ENCODE assay signal across 10 mouse cellular contexts in the genomic region with DNA sequence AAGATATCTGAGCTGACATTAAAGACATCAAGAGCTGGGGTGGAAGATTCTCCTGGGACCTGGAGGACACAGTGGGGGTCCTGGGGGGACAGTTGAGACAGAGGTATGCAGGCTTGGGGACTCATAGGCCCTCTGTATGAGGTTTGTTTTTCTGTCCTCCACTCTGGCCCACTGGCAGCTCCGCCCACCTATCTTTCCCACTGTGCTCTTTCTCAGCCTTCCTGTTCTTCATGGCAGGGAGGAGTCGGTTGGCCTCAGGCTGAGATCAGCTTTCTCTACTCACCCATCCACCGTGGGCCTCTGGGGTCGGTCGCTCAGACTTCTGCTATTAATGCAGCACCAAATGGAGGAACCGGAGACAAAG.
DNase-seq lines count a peak whose midpoint lies in the region; ATAC-seq and TF ChIP-seq lines count a peak whose summit lies in the region.
"Had no signal": no experiment of that assay in that cellular context is flagged by ENCODE, and none has a peak within 500 bp of the region (broad histone marks: within the 10 kb centered on the region; RNA-seq: fewer than 3 reads in every experiment).

No protein-coding gene starts in this region.

- ATAC-seq in midbrain, embryonic 13.5 days: 0 out of 2 replicates have a peak, but pooled peaks have one; percentile 19
- no peak for ATAC-seq in midbrain, postnatal 0 days (ENCODE audit: low FRiP score)
- ATAC-seq in forebrain, embryonic 12.5 days (ENCODE audit: low FRiP score): peak; percentile 28; the same call in 1 of the 2 replicates
- ATAC-seq in hindbrain, postnatal 0 days: peak; percentile 68
- ATAC-seq in lung, postnatal 0 days: no peak
- ATAC-seq: intestine, embryonic 15.5 days had no signal

- 29% methylated on average over 6 of the region's 6 CpGs for WGBS in heart, embryonic 10.5 days
- WGBS in midbrain, embryonic 13.5 days: 29% methylated on average over 6 of the region's 6 CpGs
- WGBS in midbrain, postnatal 0 days: 31% methylated on average over 6 of the region's 6 CpGs
- 33% methylated on average over 6 of the region's 6 CpGs for whole genome bisulfite sequencing in forebrain, embryonic 12.5 days
- 34% methylated on average over 6 of the region's 6 CpGs for WGBS in hindbrain, postnatal 0 days
- WGBS in lung, postnatal 0 days: 46% methylated on average over 6 of the region's 6 CpGs

- H3K4me3 ChIP-seq in heart, embryonic 10.5 days: no peak overlapping the region
- H3K4me3 ChIP-seq in midbrain, embryonic 13.5 days (replicated peaks): no peak overlapping the region
- no peak overlapping the region for H3K4me3 ChIP-seq in midbrain, postnatal 0 days (ENCODE audit: low read depth, low read length)
- H3K4me3 ChIP-seq in forebrain, embryonic 12.5 days (replicated peaks): no peak overlapping the region
- H3K4me3 ChIP-seq in hindbrain, postnatal 0 days (ENCODE audit: low read length): no peak overlapping the region
- no peak overlapping the region for H3K4me3 ChIP-seq in lung, postnatal 0 days (ENCODE audit: low read depth, low read length)
- H3K4me3 ChIP-seq: intestine, embryonic 15.5 days; liver, embryonic 15.5 days had no signal

- H3K36me3 ChIP-seq in heart, embryonic 10.5 days: no peaks in the 10 kb centered on the region
- H3K36me3 ChIP-seq in midbrain, embryonic 13.5 days: no peaks in the 10 kb centered on the region
- H3K36me3 ChIP-seq in midbrain, postnatal 0 days (ENCODE audit: insufficient read depth, low read length): no peaks in the 10 kb centered on the region
- H3K36me3 ChIP-seq in forebrain, embryonic 12.5 days (replicated peaks): no peaks in the 10 kb centered on the region
- H3K36me3 ChIP-seq in hindbrain, postnatal 0 days (ENCODE audit: insufficient read depth, low read length): no peaks in the 10 kb centered on the region
- H3K36me3 ChIP-seq in lung, postnatal 0 days (ENCODE audit: insufficient read depth, low read length): no peaks in the 10 kb centered on the region
- H3K36me3 ChIP-seq: intestine, embryonic 15.5 days; liver, embryonic 15.5 days had no signal

- no peak for DNase-seq in heart, embryonic 10.5 days (ENCODE audit: low spot score)
- DNase-seq in heart, adult 8-10 months (ENCODE audit: low spot score): no peak
- no peak for DNase-seq in midbrain, postnatal 0 days (ENCODE audit: low spot score)
- DNase-seq in hindbrain, postnatal 0 days (ENCODE audit: low spot score): peak; percentile 20
- no peak for DNase-seq in thymus, postnatal 0 days (ENCODE audit: low spot score)
- DNase-seq in lung, postnatal 0 days (ENCODE audit: low spot score): no peak

- H3K9me3 ChIP-seq in heart, embryonic 10.5 days: no peaks in the 10 kb centered on the region
- no peaks in the 10 kb centered on the region for H3K9me3 ChIP-seq in midbrain, embryonic 13.5 days
- no peaks in the 10 kb centered on the region for H3K9me3 ChIP-seq in midbrain, postnatal 0 days (ENCODE audit: low read length)
- peaks cover 5% of the 10 kb centered on the region; the same call in 1 of the 2 replicates for H3K9me3 ChIP-seq in forebrain, embryonic 12.5 days
- H3K9me3 ChIP-seq in hindbrain, postnatal 0 days (ENCODE audit: low read length): no peaks in the 10 kb centered on the region
- no peaks in the 10 kb centered on the region for H3K9me3 ChIP-seq in lung, postnatal 0 days (ENCODE audit: low read length)
- H3K9me3 ChIP-seq: intestine, embryonic 15.5 days; liver, embryonic 15.5 days had no signal

- H3K9ac ChIP-seq in midbrain, embryonic 13.5 days (replicated peaks): no peak overlapping the region
- no peak overlapping the region for H3K9ac ChIP-seq in midbrain, postnatal 0 days (replicated peaks; ENCODE audit: low read length, poor library complexity, severe bottlenecking)
- H3K9ac ChIP-seq in forebrain, embryonic 12.5 days: no peak overlapping the region
- H3K9ac ChIP-seq in hindbrain, postnatal 0 days (replicated peaks; ENCODE audit: low read length): no peak overlapping the region
- no peak overlapping the region for H3K9ac ChIP-seq in lung, postnatal 0 days (replicated peaks; ENCODE audit: low read depth)
- H3K9ac ChIP-seq: intestine, embryonic 15.5 days; liver, embryonic 15.5 days had no signal

- H3K27me3 ChIP-seq in heart, embryonic 10.5 days (ENCODE audit: insufficient read depth, poor library complexity, severe bottlenecking): no peaks in the 10 kb centered on the region
- no peaks in the 10 kb centered on the region for H3K27me3 ChIP-seq in midbrain, embryonic 13.5 days
- H3K27me3 ChIP-seq in midbrain, postnatal 0 days (ENCODE audit: insufficient read depth, low read length): no peaks in the 10 kb centered on the region
- H3K27me3 ChIP-seq in forebrain, embryonic 12.5 days: no peaks in the 10 kb centered on the region
- H3K27me3 ChIP-seq in hindbrain, postnatal 0 days (ENCODE audit: insufficient read depth, low read length): no peaks in the 10 kb centered on the region
- H3K27me3 ChIP-seq in lung, postnatal 0 days (replicated peaks; ENCODE audit: insufficient read depth, low read length): no peaks in the 10 kb centered on the region
- H3K27me3 ChIP-seq: intestine, embryonic 15.5 days; liver, embryonic 15.5 days had no signal

- TF ChIP-seq EP300 in lung, postnatal 0 days (IDR thresholded peaks at IDR 0.05): no peak

- no peak for TF ChIP-seq CTCF in midbrain, postnatal 0 days (IDR thresholded peaks at IDR 0.05)
- no peak for TF ChIP-seq CTCF in hindbrain, postnatal 0 days (IDR thresholded peaks at IDR 0.05; ENCODE audit: low read depth)
- no peak for TF ChIP-seq CTCF in lung, postnatal 0 days (IDR thresholded peaks at IDR 0.05)

- peaks cover 23% of the 10 kb centered on the region for H3K4me1 ChIP-seq in heart, embryonic 10.5 days
- H3K4me1 ChIP-seq in midbrain, embryonic 13.5 days (replicated peaks): peaks cover 39% of the 10 kb centered on the region
- peaks cover 3% of the 10 kb centered on the region; the same call in 1 of the 2 replicates for H3K4me1 ChIP-seq in midbrain, postnatal 0 days (ENCODE audit: insufficient read depth, low read length)
- peaks cover 39% of the 10 kb centered on the region for H3K4me1 ChIP-seq in forebrain, embryonic 12.5 days
- H3K4me1 ChIP-seq in hindbrain, postnatal 0 days (ENCODE audit: insufficient read depth, low read length): peaks cover 16% of the 10 kb centered on the region
- peaks cover 4% of the 10 kb centered on the region; the same call in 1 of the 2 replicates for H3K4me1 ChIP-seq in lung, postnatal 0 days (ENCODE audit: insufficient read depth, low read depth, low read length)
- H3K4me1 ChIP-seq: liver, embryonic 15.5 days had no signal

- no peak overlapping the region for H3K4me2 ChIP-seq in midbrain, embryonic 13.5 days (replicated peaks)
- no peak overlapping the region for H3K4me2 ChIP-seq in midbrain, postnatal 0 days (ENCODE audit: low read depth, low read length, poor library complexity, severe bottlenecking)
- no peak overlapping the region for H3K4me2 ChIP-seq in forebrain, embryonic 12.5 days
- H3K4me2 ChIP-seq in hindbrain, postnatal 0 days (ENCODE audit: low read depth, low read length): no peak overlapping the region
- H3K4me2 ChIP-seq in lung, postnatal 0 days (replicated peaks; ENCODE audit: low read depth, low read length): no peak overlapping the region
- H3K4me2 ChIP-seq: intestine, embryonic 15.5 days; liver, embryonic 15.5 days had no signal

- peak overlapping the region; percentile 31; the same call in 1 of the 2 replicates for H3K27ac ChIP-seq in heart, embryonic 10.5 days
- peak overlapping the region; percentile 58; the same call in 1 of the 2 replicates for H3K27ac ChIP-seq in midbrain, embryonic 13.5 days
- no peak overlapping the region for H3K27ac ChIP-seq in midbrain, postnatal 0 days (ENCODE audit: low read depth, low read length)
- H3K27ac ChIP-seq in forebrain, embryonic 12.5 days: peak overlapping the region; percentile 70
- H3K27ac ChIP-seq in hindbrain, postnatal 0 days: peak overlapping the region; percentile 11; the same call in 1 of the 2 replicates
- H3K27ac ChIP-seq in lung, postnatal 0 days (ENCODE audit: low read length): no peak overlapping the region
- H3K27ac ChIP-seq: intestine, embryonic 15.5 days; liver, embryonic 15.5 days had no signal

Comparison
In these comparisons a context has a peak if more than half of its experiments do, and no peak if none do; other contexts are left out.
1. H3K27ac ChIP-seq: peak in heart, embryonic 10.5 days (single experiment), midbrain, embryonic 13.5 days (single experiment), forebrain, embryonic 12.5 days (single experiment) and hindbrain, postnatal 0 days (single experiment); none in midbrain, postnatal 0 days (single experiment) and lung, postnatal 0 days (single experiment).
2. ATAC-seq: peak in midbrain, embryonic 13.5 days (single experiment), forebrain, embryonic 12.5 days (single experiment) and hindbrain, postnatal 0 days (single experiment); none in midbrain, postnatal 0 days (single experiment) and lung, postnatal 0 days (single experiment).